Mouse (Mus musculus): ENCODE measurements around the gene Arntl2. TPM values are rescaled to one million over a fixed set of nuclear protein-coding genes. Genes with fewer than 3 reads are reported as not detected.

Gene Arntl2
- polyA plus RNA-seq, 1 experiment from 2014 or later, result 3.1 TPM

- Histone ChIP-seq H3K9ac (ENCODE audit: low read length) (no peak overlapping the region), H3K27me3 (ENCODE audit: control insufficient read depth, insufficient read depth, low read length) (no peaks in the 10 kb centered on the region), H3K9me3 (ENCODE audit: control insufficient read depth, low read length) (no peaks in the 10 kb centered on the region), H3K4me3 (ENCODE audit: low read depth, low read length) (no peak overlapping the region), H3K27ac (replicated peaks; ENCODE audit: low read depth, low read length) (no peak overlapping the region), H3K36me3 (ENCODE audit: control insufficient read depth, insufficient read depth, low read length) (no peaks in the 10 kb centered on the region), H3K4me2 (ENCODE audit: low read depth, severe bottlenecking) (no peak overlapping the region), H3K4me1 (ENCODE audit: control insufficient read depth, insufficient read depth, low read length) (0 out of 2 replicates have a peak, but pooled peaks cover 2% of the 10 kb centered on the region)
- ATAC-seq (ENCODE audit: insufficient number of reproducible peaks, low FRiP score, low TSS enrichment, low read depth) (no peak), DNase-seq (ENCODE audit: low spot score) (no peak)
- WGBS, result 93% methylated on average over 12 of the region's 12 CpGs
These were observed 35.5 kb downstream of the Arntl2 start for GRCm38 (mm10) chr6:146831320-146831719.

GRCm38 (mm10) chr6:146833485-146834314 is 37.8 kb downstream of the Arntl2 start:
- ATAC-seq (ENCODE audit: insufficient number of reproducible peaks, low FRiP score, low TSS enrichment, low read depth) (peak; percentile 21; the same call in 1 of the 2 replicates), DNase-seq (ENCODE audit: low spot score) (peak; percentile 62)
- Histone ChIP-seq H3K4me3 (ENCODE audit: low read depth, low read length) (no peak overlapping the region), H3K27me3 (ENCODE audit: control insufficient read depth, insufficient read depth, low read length) (no peaks in the 10 kb centered on the region), H3K4me2 (ENCODE audit: low read depth, severe bottlenecking) (no peak overlapping the region), H3K27ac (replicated peaks; ENCODE audit: low read depth, low read length) (no peak overlapping the region), H3K9ac (ENCODE audit: low read length) (no peak overlapping the region), H3K36me3 (ENCODE audit: control insufficient read depth, insufficient read depth, low read length) (no peaks in the 10 kb centered on the region), H3K9me3 (ENCODE audit: control insufficient read depth, low read length) (no peaks in the 10 kb centered on the region), H3K4me1 (ENCODE audit: control insufficient read depth, insufficient read depth, low read length) (0 out of 2 replicates have a peak, but pooled peaks cover 2% of the 10 kb centered on the region)
- WGBS, result 74% methylated on average over 6 of the region's 6 CpGs

GRCm38 (mm10) chr6:146834342-146834741 is 38.5 kb downstream of the Arntl2 start:
- Histone ChIP-seq H3K9ac (ENCODE audit: low read length) (no peak overlapping the region), H3K27me3 (ENCODE audit: control insufficient read depth, insufficient read depth, low read length) (no peaks in the 10 kb centered on the region), H3K4me3 (ENCODE audit: low read depth, low read length) (no peak overlapping the region), H3K27ac (replicated peaks; ENCODE audit: low read depth, low read length) (no peak overlapping the region), H3K4me1 (ENCODE audit: control insufficient read depth, insufficient read depth, low read length) (0 out of 2 replicates have a peak, but pooled peaks cover 2% of the 10 kb centered on the region), H3K4me2 (ENCODE audit: low read depth, severe bottlenecking) (no peak overlapping the region), H3K9me3 (ENCODE audit: control insufficient read depth, low read length) (no peaks in the 10 kb centered on the region), H3K36me3 (ENCODE audit: control insufficient read depth, insufficient read depth, low read length) (no peaks in the 10 kb centered on the region)
- 84% methylated on average over 3 of the region's 3 CpGs for WGBS
- no peak for DNase-seq (ENCODE audit: low spot score)
- ATAC-seq (ENCODE audit: insufficient number of reproducible peaks, low FRiP score, low TSS enrichment, low read depth), result no peak

- Histone ChIP-seq H3K4me1 (ENCODE audit: control insufficient read depth, insufficient read depth, low read length) (0 out of 2 replicates have a peak, but pooled peaks cover 2% of the 10 kb centered on the region), H3K36me3 (ENCODE audit: control insufficient read depth, insufficient read depth, low read length) (no peaks in the 10 kb centered on the region), H3K27me3 (ENCODE audit: control insufficient read depth, insufficient read depth, low read length) (no peaks in the 10 kb centered on the region), H3K9ac (ENCODE audit: low read length) (no peak overlapping the region), H3K27ac (replicated peaks; ENCODE audit: low read depth, low read length) (no peak overlapping the region), H3K4me2 (ENCODE audit: low read depth, severe bottlenecking) (no peak overlapping the region), H3K9me3 (ENCODE audit: control insufficient read depth, low read length) (no peaks in the 10 kb centered on the region), H3K4me3 (ENCODE audit: low read depth, low read length) (no peak overlapping the region)
- ATAC-seq (ENCODE audit: insufficient number of reproducible peaks, low FRiP score, low TSS enrichment, low read depth) (no peak), DNase-seq (ENCODE audit: low spot score) (no peak)
- WGBS, result 30% methylated on average over 4 of the region's 4 CpGs
These were observed 39.9 kb downstream of the Arntl2 start for GRCm38 (mm10) chr6:146835784-146836183.

GRCm38 (mm10) chr6:146837316-146837715 is 41.5 kb downstream of the Arntl2 start:
- no peaks in the 10 kb centered on the region for H3K9me3 ChIP-seq (ENCODE audit: control insufficient read depth, low read length)
- 84% methylated on average over 7 of the region's 7 CpGs for WGBS
- no peak overlapping the region for H3K4me3 ChIP-seq (ENCODE audit: low read depth, low read length)
- 0 out of 2 replicates have a peak, but pooled peaks cover 2% of the 10 kb centered on the region for H3K4me1 ChIP-seq (ENCODE audit: control insufficient read depth, insufficient read depth, low read length)
- H3K27me3 ChIP-seq (ENCODE audit: control insufficient read depth, insufficient read depth, low read length), result no peaks in the 10 kb centered on the region
- DNase-seq (ENCODE audit: low spot score) (no peak), ATAC-seq (ENCODE audit: insufficient number of reproducible peaks, low FRiP score, low TSS enrichment, low read depth) (no peak)
- no peak overlapping the region for H3K27ac ChIP-seq (replicated peaks; ENCODE audit: low read depth, low read length)
- H3K36me3 ChIP-seq (ENCODE audit: control insufficient read depth, insufficient read depth, low read length), result no peaks in the 10 kb centered on the region
- H3K4me2 ChIP-seq (ENCODE audit: low read depth, severe bottlenecking), result no peak overlapping the region
- H3K9ac ChIP-seq (ENCODE audit: low read length), result no peak overlapping the region

GRCm38 (mm10) chr6:146838366-146838765 is 42.5 kb downstream of the Arntl2 start:
- no peaks in the 10 kb centered on the region for H3K9me3 ChIP-seq (ENCODE audit: control insufficient read depth, low read length)
- DNase-seq (ENCODE audit: low spot score), result no peak
- H3K27ac ChIP-seq (replicated peaks; ENCODE audit: low read depth, low read length), result no peak overlapping the region
- H3K36me3 ChIP-seq (ENCODE audit: control insufficient read depth, insufficient read depth, low read length), result no peaks in the 10 kb centered on the region
- no peak overlapping the region for H3K4me3 ChIP-seq (ENCODE audit: low read depth, low read length)
- WGBS, result 91% methylated on average over 5 of the region's 5 CpGs
- H3K4me2 ChIP-seq (ENCODE audit: low read depth, severe bottlenecking), result no peak overlapping the region
- H3K27me3 ChIP-seq (ENCODE audit: control insufficient read depth, insufficient read depth, low read length), result no peaks in the 10 kb centered on the region
- no peak overlapping the region for H3K9ac ChIP-seq (ENCODE audit: low read length)
- ATAC-seq (ENCODE audit: insufficient number of reproducible peaks, low FRiP score, low TSS enrichment, low read depth), result no peak
- H3K4me1 ChIP-seq (ENCODE audit: control insufficient read depth, insufficient read depth, low read length), result 0 out of 2 replicates have a peak, but pooled peaks cover 2% of the 10 kb centered on the region

GRCm38 (mm10) chr6:146838863-146839262 is 43.0 kb downstream of the Arntl2 start:
- DNase-seq (ENCODE audit: low spot score) (no peak), ATAC-seq (ENCODE audit: insufficient number of reproducible peaks, low FRiP score, low TSS enrichment, low read depth) (no peak)
- Histone ChIP-seq H3K36me3 (ENCODE audit: control insufficient read depth, insufficient read depth, low read length) (no peaks in the 10 kb centered on the region), H3K9ac (ENCODE audit: low read length) (no peak overlapping the region), H3K27me3 (ENCODE audit: control insufficient read depth, insufficient read depth, low read length) (no peaks in the 10 kb centered on the region), H3K27ac (replicated peaks; ENCODE audit: low read depth, low read length) (no peak overlapping the region), H3K4me1 (ENCODE audit: control insufficient read depth, insufficient read depth, low read length) (0 out of 2 replicates have a peak, but pooled peaks cover 2% of the 10 kb centered on the region), H3K4me3 (ENCODE audit: low read depth, low read length) (no peak overlapping the region), H3K9me3 (ENCODE audit: control insufficient read depth, low read length) (no peaks in the 10 kb centered on the region), H3K4me2 (ENCODE audit: low read depth, severe bottlenecking) (no peak overlapping the region)
- 89% methylated on average over 4 of the region's 4 CpGs for WGBS

- H3K4me2 ChIP-seq (ENCODE audit: low read depth, severe bottlenecking), result no peak overlapping the region
- ATAC-seq (ENCODE audit: insufficient number of reproducible peaks, low FRiP score, low TSS enrichment, low read depth) (no peak), DNase-seq (ENCODE audit: low spot score) (no peak)
- H3K9ac ChIP-seq (ENCODE audit: low read length), result no peak overlapping the region
- no peak overlapping the region for H3K27ac ChIP-seq (replicated peaks; ENCODE audit: low read depth, low read length)
- H3K36me3 ChIP-seq (ENCODE audit: control insufficient read depth, insufficient read depth, low read length), result no peaks in the 10 kb centered on the region
- WGBS, result 92% methylated on average over 6 of the region's 6 CpGs
- H3K9me3 ChIP-seq (ENCODE audit: control insufficient read depth, low read length), result no peaks in the 10 kb centered on the region
- H3K4me3 ChIP-seq (ENCODE audit: low read depth, low read length), result no peak overlapping the region
- H3K27me3 ChIP-seq (ENCODE audit: control insufficient read depth, insufficient read depth, low read length), result no peaks in the 10 kb centered on the region
- H3K4me1 ChIP-seq (ENCODE audit: control insufficient read depth, insufficient read depth, low read length), result no peaks in the 10 kb centered on the region
These were observed 49.0 kb downstream of the Arntl2 start for GRCm38 (mm10) chr6:146844867-146845266.
